Mouse (Mus musculus): ENCODE results near the gene Epha8.

The Epha8 gene

DNA sequence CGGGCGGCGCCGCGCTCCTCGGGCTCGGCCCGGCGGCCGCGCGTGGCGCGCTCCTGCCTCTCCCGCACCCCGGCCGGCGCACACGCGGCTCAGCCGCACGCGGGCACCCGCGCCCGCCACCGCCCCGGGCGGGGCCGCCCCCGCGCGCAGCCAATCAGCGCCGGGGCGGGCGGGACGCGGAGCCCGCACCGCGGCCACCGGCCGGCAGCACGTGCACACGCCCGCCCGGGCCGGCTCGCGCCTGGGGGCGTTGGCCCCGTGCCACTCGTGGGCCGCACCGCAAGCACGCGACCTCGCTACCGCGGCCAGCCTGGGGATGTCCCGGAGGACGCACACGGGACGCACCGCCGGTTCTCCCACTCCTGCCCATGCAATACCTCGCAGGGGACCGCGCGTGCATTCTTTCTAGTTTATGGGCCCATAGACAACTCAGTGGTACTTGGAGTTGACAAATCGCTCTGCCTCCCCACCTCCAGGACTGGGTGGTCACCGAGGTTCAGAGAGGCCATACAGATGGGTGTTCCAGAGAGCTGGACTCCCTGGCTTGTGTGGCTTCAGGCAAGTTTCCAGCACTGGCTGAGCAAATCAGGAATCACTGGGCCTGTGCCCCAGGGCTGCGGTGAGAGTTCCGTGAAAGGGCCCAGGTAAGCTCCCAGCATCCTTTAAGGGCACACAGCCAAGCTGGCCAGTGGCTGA lies at the start of gene Epha8:
Gene Epha8 (minus strand): TSS at position 66 of the 696 bp plus-strand sequence.
- DNase-seq (ENCODE audit: low spot score in 2 of 2) = no peak

DNA sequence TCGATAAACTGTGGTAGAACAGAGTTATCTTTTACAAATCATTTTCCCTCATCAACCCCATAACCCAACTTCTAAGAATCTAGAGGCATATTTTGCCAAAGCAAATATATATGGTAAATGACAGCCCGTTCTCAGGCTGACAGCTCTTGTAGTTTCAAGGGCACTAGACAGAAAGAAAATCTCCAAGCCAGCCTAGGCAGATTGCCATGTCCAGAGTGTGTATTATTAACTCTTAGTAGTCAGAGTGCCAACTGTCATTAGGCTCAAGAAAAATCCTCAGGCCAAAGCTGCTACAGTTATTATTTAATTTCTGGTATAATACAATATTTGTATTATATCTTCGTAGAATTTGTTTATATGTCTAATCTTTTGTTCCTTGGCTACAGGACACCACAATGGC lies 45.2 kb upstream of the Epha8 start:
- DNase-seq (ENCODE audit: low spot score in 2 of 2) = no peak

DNA sequence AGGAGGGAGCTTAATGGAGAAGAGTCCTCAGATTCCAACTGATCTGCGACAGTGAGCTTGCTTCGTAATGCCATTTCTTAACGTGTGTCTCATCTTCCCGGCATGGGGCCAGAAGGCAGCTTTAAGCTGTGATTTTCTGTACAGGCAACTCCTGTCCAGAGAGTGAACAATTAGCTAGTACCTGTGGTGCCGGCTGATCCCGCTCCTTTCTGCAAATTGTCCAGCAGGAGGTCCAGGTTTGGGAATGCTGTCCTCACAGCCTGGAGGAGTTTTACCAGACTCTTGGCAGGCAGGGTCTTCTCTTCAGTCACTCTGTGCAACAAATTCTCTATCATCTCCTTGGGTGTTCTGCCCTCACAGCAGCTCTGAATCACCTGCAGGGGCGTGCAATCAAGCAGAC lies 44.4 kb upstream of the Epha8 start:
- DNase-seq (ENCODE audit: low spot score in 2 of 2) = no peak

DNA sequence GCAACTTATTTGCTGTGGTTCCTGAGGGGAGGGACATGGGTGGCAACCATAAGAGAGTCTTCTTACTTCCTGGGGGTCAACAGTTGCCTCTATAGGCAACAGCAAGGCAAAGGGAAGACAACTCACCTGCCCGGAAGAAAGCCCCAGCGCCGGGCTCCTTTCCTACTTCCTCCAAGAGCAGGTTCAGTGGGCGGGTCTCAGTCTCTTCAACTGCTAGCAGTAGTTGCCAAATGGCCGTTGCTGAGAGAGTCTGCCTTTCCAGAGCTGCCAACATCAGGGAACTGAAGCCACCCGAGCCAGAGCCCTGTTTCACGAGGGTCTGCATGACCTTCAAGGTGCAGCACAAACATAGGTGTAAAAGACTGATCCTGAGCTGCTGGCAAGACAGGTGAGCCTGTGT lies 41.8 kb upstream of the Epha8 start:
- no peak for DNase-seq (ENCODE audit: low spot score in 2 of 2)

DNA sequence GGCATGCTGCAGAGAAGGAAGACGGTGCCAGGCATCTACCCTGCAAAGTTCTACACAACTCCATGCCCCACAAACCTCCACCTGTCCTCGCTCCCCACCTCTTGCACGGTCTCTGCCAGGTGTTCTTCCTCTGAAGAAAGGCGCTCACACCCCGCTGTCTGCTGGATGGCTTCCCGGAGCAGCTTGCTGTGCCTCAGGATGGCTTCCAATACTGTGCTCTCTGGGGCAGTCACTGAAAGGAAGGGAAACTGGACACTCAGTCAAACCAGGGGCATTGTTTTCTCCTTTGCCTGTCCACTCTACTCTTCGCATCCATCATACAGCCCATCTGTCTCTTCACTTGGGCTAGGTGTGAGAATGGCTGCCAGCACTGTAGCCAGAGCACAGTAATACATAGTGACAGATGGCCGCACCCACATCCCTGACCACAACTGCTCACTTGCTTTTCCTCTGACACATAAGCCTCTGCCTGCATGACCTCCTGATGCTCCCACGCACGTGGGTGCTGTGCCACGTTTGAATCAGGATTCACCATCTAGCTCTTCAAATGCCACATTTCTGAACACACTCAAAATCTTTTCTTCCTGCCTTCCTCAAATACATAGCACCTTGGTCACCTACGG lies 41.2 kb upstream of the Epha8 start:
- DNase-seq (ENCODE audit: low spot score in 2 of 2) = no peak

DNA sequence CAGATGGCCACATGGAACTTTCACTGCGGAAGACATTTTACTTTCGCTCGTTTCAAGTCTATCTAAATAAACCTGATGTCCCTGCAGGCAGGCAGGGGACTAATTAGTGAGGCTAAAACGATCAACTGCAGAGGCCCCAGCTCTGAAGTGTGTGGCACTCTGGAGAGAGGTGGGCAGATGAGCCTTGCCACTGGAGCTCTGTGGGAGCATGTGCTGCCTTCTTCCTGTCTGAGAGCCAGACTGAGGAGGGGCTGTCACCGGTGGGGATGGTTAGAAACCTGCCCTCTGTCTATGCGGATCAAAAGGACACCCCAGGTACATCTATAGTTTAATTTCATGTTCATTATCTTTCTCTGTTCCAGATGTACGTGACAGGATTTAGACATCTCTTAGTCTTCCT lies 40.3 kb upstream of the Epha8 start:
- no peak for DNase-seq (ENCODE audit: low spot score in 2 of 2)

DNA sequence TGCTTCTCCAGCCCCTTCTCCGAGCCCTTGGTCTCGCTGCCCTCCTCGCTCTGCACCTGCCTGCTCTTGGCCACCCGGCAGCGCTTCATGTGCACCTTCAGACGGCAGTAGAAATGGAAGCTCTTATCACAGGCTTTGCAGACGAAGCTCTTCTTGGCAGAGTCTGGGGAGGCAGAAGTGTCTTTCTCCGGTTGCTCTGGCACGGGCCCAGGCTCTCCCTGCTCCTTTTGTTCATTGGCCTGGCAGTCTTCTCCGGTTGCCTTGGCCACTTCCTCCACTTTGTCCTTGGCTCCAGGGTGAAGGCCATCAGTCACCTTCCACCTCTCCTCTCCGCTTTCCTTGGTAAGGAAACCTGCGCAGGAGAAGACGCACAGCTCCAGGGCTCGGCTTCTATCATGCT lies 38.7 kb upstream of the Epha8 start:
- no peak for DNase-seq (ENCODE audit: low spot score in 2 of 2)

DNA sequence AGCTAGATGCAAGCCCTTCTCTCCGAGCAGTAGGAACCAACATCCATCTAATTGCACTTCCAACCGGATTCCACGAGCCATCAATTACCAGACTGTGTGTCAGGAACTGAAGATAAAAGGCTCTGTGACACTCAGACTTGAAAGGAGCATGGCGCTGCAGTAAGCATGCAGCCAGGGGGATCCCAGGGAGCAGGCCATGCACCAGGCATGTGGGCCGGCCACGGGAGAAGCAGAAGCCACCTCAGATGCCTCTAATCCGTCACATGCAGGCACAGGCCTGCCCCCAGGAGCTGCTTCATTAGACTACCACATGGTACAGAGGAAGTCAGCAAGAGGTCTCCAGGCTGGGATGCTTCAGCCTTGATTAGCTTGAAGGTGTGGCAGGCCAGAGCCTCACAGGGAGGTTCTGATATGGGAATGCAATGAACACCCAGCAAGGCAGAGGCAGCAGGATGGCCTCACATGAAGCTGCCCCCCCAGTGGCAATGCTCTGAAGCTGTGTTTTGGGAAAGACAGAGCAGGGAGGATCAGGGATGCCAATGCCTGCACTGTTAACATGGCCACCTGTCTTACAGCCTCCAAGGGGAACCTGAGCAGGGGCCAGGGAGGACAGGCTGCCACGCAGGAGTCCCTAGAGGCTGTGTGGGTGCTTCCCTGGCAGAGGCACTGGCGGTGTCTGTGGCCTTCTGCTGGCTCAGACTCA lies 25.5 kb upstream of the Epha8 start:
- DNase-seq (ENCODE audit: low spot score in 2 of 2) = no peak

DNA sequence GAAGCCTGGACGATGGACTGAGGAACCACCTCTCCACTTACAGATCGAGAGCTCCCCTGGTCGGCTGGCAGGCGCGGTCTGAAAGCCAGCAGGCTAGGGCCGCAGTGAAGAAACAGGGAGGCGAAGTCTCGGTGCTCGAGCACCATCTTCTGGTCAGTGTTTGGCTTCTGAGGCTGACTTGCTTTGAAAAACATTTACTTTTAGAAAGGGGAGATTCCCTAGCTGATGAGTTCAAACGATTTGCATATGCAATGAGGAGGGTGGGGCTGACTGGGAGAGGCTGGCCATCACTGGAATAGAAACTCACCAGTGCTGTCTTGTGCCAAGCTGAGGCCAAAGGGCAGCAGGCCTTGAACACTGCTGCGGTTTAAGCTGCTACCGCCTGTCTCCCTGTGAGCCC lies 24.7 kb upstream of the Epha8 start:
- peak; percentile 9 to 15 for DNase-seq (ENCODE audit: low spot score in 2 of 2)

DNA sequence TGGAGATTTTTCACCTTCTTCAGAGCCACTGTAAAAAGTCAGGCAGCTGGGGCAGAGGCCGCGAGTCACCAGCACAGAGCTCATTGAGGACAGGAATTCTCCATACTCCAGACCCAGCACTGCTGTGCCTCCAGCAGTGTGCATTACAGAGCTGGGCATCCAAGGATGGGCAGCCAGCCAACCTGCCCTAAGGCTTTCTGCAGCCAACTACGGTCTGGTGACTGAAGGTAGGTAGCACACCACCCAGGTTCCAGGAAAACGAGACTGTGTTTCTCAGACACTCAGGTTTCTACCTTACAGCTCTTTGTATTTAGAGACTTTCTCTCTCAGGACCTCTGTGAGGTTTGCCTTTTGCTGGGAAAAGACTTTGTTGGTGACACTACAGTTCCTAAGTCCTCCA lies 24.3 kb upstream of the Epha8 start:
- DNase-seq (ENCODE audit: low spot score in 2 of 2) = no peak

DNA sequence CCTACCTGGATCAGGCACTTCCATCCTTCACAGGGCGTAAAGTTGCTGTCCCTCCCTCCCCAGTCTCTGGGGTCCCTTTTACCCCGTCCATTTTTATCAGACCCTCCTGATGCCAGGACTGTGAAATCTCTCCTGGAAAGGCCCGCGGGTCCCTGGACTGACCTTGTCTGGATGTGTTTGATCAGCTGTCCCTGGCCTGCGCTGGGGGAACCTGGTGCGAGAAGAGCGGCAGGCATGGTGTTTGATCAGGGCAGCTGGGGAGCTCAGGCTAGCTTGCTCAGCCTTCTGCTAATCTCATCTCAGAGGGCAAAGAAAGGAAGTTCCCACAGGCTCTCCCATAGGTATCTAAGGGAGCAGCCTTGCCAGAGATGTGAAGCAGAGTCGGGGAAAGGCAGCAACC lies 20.6 kb upstream of the Epha8 start:
- no peak for DNase-seq (ENCODE audit: low spot score in 2 of 2)

DNA sequence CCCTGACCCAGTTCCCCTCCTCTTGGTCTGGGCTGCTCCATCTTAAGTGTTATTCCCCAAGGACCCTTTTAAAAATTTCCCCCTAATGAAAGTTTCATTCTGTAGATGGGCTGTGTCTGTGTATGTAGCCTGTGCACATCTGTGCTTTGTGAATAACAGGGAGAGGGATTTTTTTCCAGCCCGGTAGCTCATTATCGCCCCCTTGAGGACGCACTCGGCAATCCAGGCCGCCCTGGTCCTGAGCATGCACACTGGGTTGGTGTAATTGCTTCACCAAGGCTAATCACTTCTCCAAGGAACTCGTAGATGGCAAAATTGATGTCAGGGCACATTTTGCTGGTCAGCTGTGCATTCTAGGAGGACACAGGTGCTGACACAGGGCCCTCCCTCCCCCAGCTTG lies 14.3 kb upstream of the Epha8 start:
- no peak for DNase-seq (ENCODE audit: low spot score in 2 of 2)

DNA sequence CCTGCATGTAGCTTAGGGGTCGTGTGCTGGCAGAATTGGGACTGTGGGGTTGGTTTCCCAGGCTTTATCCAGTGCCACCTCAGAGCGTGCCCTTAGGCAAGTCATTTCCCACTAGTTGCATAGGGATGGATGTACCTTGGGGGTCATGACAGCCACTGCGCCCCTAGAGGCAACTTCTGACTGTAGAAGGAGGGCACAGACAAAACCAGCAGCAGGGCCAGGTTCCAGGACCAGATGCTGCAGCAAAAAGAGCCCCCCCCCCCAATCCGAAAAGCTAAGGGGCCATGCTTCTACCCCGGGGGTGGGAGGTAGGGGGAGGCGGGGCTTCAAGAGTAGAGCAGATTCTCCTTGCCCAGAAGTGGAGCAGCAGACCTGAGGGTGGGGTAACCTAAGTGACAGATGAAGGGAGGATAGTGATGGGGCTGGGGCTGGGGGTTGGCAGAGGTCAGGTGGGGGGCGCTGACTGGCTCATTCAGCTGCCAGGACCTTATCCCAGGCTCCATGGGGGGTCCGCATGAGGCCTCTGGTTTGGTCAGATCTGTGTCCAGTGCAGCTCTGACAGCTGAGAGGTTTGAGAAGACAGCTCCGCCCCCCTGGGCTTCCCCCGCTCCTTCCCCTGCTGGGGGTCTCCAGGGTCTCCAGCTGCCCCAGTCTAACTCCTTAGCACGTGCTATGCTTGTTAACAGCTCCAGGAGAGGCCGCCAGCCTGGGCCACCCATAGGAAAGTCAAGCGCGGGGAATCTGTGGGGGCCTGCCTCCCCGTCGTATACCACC lies 13.1 kb upstream of the Epha8 start:
- DNase-seq (ENCODE audit: low spot score in 2 of 2) = no peak

DNA sequence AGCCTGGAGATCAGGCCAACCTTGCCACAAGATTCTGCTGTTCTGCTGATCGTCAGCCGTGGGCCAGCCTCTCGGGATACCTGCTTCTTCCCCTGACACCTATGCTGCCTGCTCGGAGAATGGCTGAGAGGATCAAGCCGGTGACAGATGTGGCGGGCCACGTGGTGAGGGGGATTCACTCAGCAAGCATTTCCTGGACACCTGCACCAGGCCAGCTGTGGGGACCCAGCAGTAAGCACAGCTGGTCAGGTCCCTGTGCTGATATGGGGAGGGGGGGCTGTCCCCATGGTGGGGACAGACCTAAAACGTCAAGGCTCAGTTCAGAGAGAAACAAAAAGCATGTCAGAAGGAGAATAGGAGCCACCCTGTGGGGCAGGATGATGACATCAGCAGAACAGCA lies 12.5 kb upstream of the Epha8 start:
- DNase-seq (ENCODE audit: low spot score in 2 of 2) = no peak

DNA sequence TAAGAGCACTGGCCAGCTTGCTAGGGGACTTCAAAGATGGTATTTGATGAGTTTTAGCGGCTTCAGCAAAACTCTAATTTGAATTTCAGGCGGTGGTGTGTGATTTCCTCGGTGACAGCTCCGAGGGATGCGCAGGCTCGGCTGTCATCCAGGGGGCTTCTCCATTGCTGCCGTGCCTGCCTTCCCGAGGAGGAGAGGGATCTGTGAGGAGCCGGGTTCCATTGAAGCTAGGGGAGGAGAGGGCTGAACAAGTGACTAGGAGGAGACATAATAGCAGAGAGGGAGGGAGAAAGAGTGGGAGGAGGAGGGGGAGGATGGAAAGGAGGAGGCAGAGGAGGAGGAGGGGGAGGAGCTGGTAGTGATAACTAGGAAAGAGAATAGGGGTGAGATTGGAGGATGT lies 10.9 kb upstream of the Epha8 start:
- DNase-seq (ENCODE audit: low spot score in 2 of 2) = no peak

DNA sequence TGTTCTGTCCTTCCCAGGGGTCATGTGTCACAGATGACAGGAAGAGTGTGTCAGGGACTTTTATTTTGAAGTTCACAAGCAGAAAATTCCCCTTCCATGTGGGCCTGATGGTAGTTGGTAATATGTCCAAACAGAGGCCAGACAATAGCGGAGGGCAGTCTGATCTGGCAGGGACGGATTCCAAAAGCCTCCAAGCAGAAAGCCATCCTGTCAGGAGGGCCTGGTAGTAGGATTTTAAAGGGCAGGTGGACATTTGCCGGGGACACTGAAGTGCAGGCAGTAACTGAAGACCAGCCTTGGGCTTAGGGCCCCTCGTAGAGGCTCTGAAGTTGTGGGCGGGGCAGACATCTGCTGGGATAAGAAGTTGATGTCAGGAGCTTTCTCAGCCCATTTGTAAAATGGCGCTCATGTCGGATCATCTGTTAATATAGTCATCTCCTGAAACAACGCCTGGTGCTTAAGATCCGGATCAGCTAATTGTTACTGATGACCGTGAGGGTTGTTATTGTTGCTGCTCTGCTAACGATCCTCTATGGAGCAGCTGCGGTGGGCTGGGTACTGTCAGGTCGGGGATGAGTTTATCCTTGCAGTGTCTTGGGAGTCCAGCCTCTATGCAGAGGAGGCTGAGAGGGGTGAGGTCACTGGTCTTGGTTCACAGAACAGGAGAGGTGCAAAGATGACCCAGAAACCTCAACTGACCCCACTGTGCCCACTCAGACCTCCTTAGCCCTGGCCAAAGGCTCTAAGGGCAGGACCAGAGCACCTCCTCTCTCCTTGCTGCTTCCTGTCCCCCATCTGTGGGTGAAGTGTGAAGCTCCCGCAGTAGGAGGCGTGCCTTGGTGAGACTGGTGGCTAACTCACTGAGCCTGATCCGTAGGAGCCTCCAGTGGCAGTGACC lies 10.1 kb upstream of the Epha8 start:
- no peak for DNase-seq (ENCODE audit: low spot score in 2 of 2)

DNA sequence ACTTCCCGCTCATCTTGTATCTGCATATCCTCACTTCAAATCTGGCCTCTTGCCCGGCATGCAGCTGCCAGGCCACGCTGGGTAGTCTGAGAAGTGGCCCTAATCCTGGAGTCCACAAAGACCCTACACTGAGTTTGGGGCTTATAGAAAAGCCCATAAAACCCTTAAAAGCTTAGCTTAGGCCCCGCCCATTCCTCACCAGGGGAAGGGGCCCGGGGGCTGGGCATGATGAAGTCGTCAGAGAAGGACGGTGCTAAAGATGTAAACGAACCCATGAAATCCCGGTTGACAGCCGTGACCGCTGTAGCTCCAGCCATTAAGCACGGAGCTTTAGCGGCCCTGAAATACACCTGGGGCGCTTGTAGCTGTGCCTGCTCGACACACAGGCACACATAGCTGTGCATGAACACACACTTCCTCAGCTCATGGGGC lies 8.4 kb upstream of the Epha8 start:
- DNase-seq (ENCODE audit: low spot score in 2 of 2) = no peak

DNA sequence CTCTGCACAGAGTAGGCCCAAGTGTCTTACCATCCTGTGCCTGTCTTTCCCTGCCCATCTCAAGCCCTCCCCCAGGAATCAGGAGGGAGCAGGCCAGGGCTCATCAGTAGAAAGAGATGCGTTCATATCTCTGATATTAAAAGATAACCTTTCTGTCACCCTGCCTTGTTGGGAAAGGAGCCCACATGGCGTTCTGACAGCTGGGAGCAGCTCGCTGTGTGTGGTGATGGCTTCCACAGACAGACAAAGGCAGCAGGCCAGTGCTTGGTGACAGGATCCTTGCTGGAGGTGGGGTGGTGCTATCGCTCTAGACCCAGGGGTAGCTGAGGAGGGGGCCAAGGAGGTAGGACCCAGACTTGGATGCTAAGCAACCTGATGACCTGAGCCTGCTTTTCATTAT lies 5.8 kb upstream of the Epha8 start:
- DNase-seq (ENCODE audit: low spot score in 2 of 2) = no peak

DNA sequence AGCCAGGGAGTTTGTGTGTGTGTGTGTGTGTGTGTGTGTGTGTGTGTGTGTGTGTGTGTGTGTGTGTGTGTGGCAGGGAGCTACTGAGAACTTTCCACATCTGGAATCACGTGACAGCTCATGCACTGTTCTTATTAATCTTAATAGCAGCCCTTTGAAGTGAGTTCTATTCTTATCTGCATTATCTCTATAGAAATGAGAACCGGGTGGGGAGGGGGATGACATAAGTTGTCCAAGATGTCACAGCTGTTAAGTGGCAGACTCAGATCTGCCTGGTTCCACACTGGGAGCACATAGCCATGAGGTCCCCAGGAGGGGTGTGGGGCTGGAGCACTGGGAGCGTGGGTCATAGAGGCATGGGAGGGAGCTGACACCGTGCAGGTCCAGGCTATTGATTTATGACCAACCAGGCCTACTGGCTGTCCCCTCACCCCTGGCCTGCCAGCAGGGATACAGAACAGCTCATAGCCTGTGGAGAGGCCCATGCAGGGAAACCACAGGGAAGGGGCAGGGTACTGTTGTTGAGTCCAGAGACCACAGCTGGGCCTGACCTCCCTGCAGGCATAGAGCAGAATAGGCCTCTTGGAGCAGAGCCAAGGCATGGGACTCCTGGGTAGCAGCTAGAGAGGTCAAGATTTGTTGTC lies 5.1 kb upstream of the Epha8 start:
- DNase-seq (ENCODE audit: low spot score in 2 of 2) = no peak

DNA sequence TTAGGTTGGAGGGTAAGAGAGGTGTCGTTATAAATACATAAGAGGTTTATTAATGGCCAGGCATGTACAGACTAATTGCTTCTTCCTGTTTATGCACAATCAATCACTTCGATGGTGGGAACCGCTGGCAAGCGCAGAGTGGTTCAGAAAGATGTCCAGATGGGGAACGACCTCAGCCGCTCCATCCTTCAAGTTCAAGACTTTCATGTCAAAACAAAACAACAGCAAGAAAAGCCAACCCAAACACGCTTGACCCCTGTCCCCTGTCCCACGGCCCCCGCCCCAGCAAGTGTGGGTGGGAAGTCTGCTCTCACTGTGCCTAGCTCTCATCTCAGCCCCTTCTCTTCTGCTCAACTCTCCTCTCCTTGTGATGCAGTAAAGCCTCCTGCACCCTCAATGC lies 4.0 kb upstream of the Epha8 start:
- DNase-seq (ENCODE audit: low spot score in 2 of 2) = no peak

DNA sequence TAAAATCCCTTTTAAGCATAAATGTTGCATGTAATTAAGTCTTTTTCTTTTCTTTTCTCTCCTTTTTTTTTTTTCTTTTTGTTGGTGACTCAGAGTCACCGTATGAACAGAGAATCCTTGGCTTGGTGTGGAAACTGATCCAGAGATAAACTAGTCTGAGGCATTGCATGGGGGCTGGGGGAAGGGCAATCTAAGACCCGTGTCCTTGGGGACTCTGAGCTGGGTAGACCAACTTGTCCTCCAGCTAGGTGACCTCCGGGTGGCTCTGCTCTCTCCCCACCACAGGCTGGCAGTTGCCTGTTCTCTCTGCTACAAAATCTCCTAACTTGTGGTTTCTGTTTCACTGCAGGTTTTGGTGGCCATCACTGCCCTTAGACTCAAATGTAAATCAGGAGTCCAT lies 3.5 kb upstream of the Epha8 start:
- no peak for DNase-seq (ENCODE audit: low spot score in 2 of 2)
